Mouse (Mus musculus) spleen, adult 2 months (tissue): Measurements from ENCODE around the gene Irs2. TPM values are rescaled to one million over a fixed set of nuclear protein-coding genes. Genes with fewer than 3 reads are reported as not detected.
A peak's percentile ranks its signal among the peaks of the same experiment; 100 is the strongest.

Experiments
- DNase-seq, 2 experiments: peaks; one replicate each; pipeline versions ENCODE4 v3.0.0 to v3.0.0-alpha.2; 2012 to 2021; ENCODE audit warnings: low spot score in 2 of 2, low read depth in 1 of 2
- H3K27ac ChIP-seq: fragments of 200-500 bp; 2 replicates; pipeline ENCODE4 v1.5.1; 2012; ENCODE audit warnings: low read length, inconsistent platforms; ENCODE audit not compliant: insufficient read depth
- H3K27me3 ChIP-seq: fragments of 200-500 bp; 2 replicates; pipeline ENCODE4 v1.6.1; 2012; ENCODE audit warnings: mild to moderate bottlenecking, moderate library complexity, low read length, inconsistent platforms; ENCODE audit not compliant: control insufficient read depth, insufficient read depth
- H3K36me3 ChIP-seq: fragments of 200-500 bp; 2 replicates; pipeline ENCODE4 v1.6.1; 2012; ENCODE audit warnings: mild to moderate bottlenecking, low read length, inconsistent platforms; ENCODE audit not compliant: control insufficient read depth, insufficient read depth
- H3K4me1 ChIP-seq: fragments of 200-500 bp; 2 replicates; pipeline ENCODE4 v1.6.1; 2011; ENCODE audit warnings: inconsistent platforms; ENCODE audit not compliant: control insufficient read depth, insufficient read depth, insufficient read length
- H3K4me3 ChIP-seq: fragments of 200-500 bp; 2 replicates; pipeline ENCODE4 v1.5.1; 2011; ENCODE audit warnings: mild to moderate bottlenecking, inconsistent platforms; ENCODE audit not compliant: insufficient read depth, insufficient read length; ENCODE audit errors: extremely low read depth
- CTCF ChIP-seq: fragments of 200-500 bp; IDR thresholded peaks from 2 replicates; pipeline ENCODE4 v1.5.1; 2011; ENCODE audit warnings: mild to moderate bottlenecking, inconsistent platforms; ENCODE audit not compliant: insufficient read depth, insufficient read length, insufficient replicate concordance; ENCODE audit errors: extremely low read depth
- POLR2A ChIP-seq: fragments of 200-500 bp; IDR thresholded peaks from 2 replicates; pipeline ENCODE4 v1.6.1; 2011; ENCODE audit warnings: low read depth, low read length, inconsistent platforms
- WGBS: fragments of 180-500 bp; shearing (Covaris S2); methylation state at CpG from one replicate; pipeline ENCODE4 v1.1.7; 2018; 5-methylcytosine and 5-hydroxymethylcytosine counted together
- polyA plus RNA-seq: library from polyadenylated mRNA; depleted of rRNA; stranded (reverse); fragments of >200 nt; gene quantifications from 2 replicates; pipeline ENCODE4 v1.2.3, GENCODE M21; 2012

Gene Irs2
- polyA plus RNA-seq, 1 experiment, result 11.6 TPM

- Histone ChIP-seq H3K4me3 (no peak overlapping the region), H3K27me3 (peaks cover 3% of the 10 kb centered on the region; the same call in 1 of the 2 replicates), H3K27ac (no peak overlapping the region), H3K4me1 (peaks cover 39% of the 10 kb centered on the region), H3K36me3 (peaks cover 10% of the 10 kb centered on the region)
- DNase-seq, result no peak
- WGBS, result 96% methylated on average over 26 of the region's 26 CpGs
- no peak for TF ChIP-seq CTCF
- TF ChIP-seq POLR2A, result no peak
Observed at GRCm38 (mm10) chr8:11005460-11006275, 2.6 kb downstream of the Irs2 start.

DNA sequence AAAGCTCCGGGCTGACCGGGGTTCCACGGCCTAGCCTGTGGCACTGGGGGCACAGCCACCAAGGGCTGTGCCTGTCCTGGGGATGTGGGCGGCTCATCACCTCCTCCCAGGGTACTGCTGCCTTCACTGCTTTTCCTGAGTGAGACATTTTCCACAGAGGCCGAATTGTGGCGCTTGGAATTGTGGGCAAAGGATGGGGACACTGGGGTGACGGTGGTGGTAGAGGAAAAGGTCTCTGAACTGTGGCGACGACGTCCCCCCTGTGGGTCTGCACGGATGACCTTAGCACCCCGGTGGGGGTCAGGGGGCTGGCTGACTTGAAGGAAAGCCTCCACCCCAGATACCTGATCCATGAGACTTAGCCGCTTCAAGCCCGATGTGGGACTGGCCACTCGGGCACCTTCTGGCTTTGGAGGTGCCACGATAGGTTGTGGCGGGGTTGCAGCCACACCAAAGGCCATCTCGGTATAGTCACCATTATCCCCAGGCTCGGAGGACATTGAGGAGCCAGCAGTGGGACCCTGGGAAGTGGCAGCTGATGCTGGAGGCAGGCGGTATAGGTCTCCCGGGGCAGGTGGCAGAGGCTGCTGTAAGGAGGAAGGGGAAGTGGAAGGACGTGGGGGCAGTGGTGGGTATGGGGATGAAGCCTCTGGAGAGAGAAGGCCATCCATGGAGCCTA lies 3.3 kb downstream of the Irs2 start:
- peaks cover 39% of the 10 kb centered on the region for H3K4me1 ChIP-seq
- no peak for DNase-seq
- no peak overlapping the region for H3K4me3 ChIP-seq
- peaks cover 10% of the 10 kb centered on the region for H3K36me3 ChIP-seq
- H3K27ac ChIP-seq, result no peak overlapping the region
- WGBS, result 86% methylated on average over 22 of the region's 22 CpGs
- peaks cover 3% of the 10 kb centered on the region; the same call in 1 of the 2 replicates for H3K27me3 ChIP-seq
- TF ChIP-seq CTCF (no peak), POLR2A (no peak)

GRCm38 (mm10) chr8:11003917-11004470 lies 4.3 kb downstream of the Irs2 start:
- DNase-seq, result no peak
- H3K4me1 ChIP-seq, result peaks cover 39% of the 10 kb centered on the region
- no peak overlapping the region for H3K27ac ChIP-seq
- 75% methylated on average over 7 of the region's 7 CpGs for WGBS
- TF ChIP-seq CTCF (no peak), POLR2A (no peak)
- peak overlapping the region; percentile 3; the same call in 1 of the 2 replicates for H3K4me3 ChIP-seq
- H3K27me3 ChIP-seq, result no peaks in the 10 kb centered on the region
- peaks cover 10% of the 10 kb centered on the region for H3K36me3 ChIP-seq

DNA sequence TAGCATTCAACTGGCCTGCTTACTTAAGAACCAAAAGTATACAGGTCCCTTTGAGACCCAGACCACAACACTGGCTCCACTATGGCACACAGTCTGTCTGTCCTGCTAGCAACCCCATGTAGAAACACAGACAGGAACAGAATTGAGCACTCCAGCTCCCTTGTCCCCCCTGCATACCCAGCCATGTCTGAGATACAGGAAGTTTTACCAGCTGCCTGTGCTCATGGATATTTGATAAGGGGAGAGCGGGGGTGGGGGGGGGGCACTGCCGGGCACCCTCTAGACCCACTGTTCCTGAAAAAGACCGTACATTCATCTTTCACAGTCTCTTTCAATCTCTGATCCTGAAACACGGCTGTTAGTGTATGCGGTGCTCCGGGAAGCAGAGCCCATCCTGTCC lies 5.0 kb downstream of the Irs2 start:
- WGBS, result 59% methylated on average over 6 of the region's 6 CpGs
- TF ChIP-seq CTCF, result no peak
- TF ChIP-seq POLR2A, result no peak
- H3K27ac ChIP-seq, result no peak overlapping the region
- H3K36me3 ChIP-seq, result peaks cover 10% of the 10 kb centered on the region
- H3K27me3 ChIP-seq, result no peaks in the 10 kb centered on the region
- no peak for DNase-seq
- H3K4me1 ChIP-seq, result peaks cover 39% of the 10 kb centered on the region
- no peak overlapping the region for H3K4me3 ChIP-seq

GRCm38 (mm10) chr8:11002816-11003215 lies 5.4 kb downstream of the Irs2 start:
- peaks cover 10% of the 10 kb centered on the region for H3K36me3 ChIP-seq
- no peaks in the 10 kb centered on the region for H3K27me3 ChIP-seq
- H3K27ac ChIP-seq, result no peak overlapping the region
- no peak for TF ChIP-seq POLR2A
- no peak for TF ChIP-seq CTCF
- H3K4me3 ChIP-seq, result no peak overlapping the region
- H3K4me1 ChIP-seq, result peaks cover 39% of the 10 kb centered on the region
- DNase-seq, result no peak
- 62% methylated on average over 6 of the region's 6 CpGs for WGBS

GRCm38 (mm10) chr8:11001062-11001549 lies 7.2 kb downstream of the Irs2 start:
- WGBS, result 2% methylated on average over 6 of the region's 6 CpGs
- TF ChIP-seq CTCF, result no peak
- no peak for TF ChIP-seq POLR2A
- H3K4me3 ChIP-seq, result no peak overlapping the region
- DNase-seq, result peak in 1 of 2 experiments; percentile 35
- no peaks in the 10 kb centered on the region for H3K27me3 ChIP-seq
- peaks cover 31% of the 10 kb centered on the region for H3K4me1 ChIP-seq
- H3K36me3 ChIP-seq, result peaks cover 9% of the 10 kb centered on the region
- H3K27ac ChIP-seq, result no peak overlapping the region
